Mouse (Mus musculus) G1E-ER4 (cell line): ENCODE data around the gene Gm16181. TPM values are rescaled to one million over a fixed set of nuclear protein-coding genes. Genes with fewer than 3 reads are reported as not detected.

Experiments
- GATA1 ChIP-seq: IDR thresholded peaks from one replicate; pipeline ENCODE4 v1.8.0; 2012; ENCODE audit warnings: low read length, inconsistent platforms
- polyA plus RNA-seq: library from polyadenylated mRNA; stranded (reverse); fragments of >175 nt; gene quantifications from 2 replicates; pipeline ENCODE4 v1.2.3, GENCODE M21; 2012

Gm16181 gene
- polyA plus RNA-seq, 1 experiment: not detected

DNA sequence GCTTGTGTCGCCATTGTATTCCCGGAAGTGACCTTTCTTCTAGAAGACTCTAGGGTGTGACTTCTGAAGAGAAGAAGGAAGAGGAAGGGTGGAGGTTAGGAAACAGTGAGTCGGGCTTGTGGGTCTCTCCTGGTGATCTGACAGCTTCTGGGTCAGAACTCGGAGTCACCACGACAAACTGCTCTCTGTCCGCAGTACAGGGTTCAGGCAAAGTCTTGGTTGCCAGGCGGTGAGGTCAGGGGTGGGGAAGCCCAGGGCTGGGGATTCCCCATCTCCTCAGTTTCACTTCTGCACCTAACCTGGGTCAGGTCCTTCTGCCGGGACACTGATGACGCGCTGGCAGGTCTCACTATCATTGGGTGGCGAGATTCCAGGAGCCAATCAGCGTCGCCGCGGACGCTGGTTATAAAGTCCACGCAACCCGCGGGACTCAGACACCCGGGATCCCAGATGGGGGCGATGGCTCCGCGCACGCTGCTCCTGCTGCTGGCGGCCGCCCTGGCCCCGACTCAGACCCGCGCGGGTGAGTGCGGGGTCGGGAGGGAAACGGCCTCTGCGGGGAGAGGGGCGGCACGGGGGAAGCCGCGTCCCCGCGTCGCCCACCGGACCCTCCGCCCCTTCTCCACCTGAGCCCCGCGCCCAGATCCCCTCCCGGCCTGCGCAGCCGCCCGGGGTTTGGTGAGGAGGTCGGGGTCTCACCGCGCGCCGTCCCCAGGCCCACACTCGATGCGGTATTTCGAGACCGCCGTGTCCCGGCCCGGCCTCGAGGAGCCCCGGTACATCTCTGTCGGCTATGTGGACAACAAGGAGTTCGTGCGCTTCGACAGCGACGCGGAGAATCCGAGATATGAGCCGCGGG lies 42.3 kb downstream of the Gm16181 start, which contains the start of gene H2-D1:
H2-D1 (plus strand) TSS at position 67 of the 859 bp plus-strand sequence.
- TF ChIP-seq GATA1: no peak

DNA sequence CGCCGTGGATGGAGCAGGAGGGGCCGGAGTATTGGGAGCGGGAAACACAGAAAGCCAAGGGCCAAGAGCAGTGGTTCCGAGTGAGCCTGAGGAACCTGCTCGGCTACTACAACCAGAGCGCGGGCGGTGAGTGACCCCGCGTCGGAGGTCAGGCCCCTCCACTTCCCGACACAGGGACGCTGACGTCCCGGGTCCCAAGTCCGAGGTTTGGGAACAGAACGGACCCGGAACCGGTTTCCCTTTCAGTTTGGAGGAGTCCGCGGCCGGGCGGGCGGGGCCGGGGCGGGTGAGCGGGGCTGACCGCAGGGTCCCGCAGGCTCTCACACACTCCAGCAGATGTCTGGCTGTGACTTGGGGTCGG lies 42.9 kb downstream of the Gm16181 start:
- TF ChIP-seq GATA1: no peak

DNA sequence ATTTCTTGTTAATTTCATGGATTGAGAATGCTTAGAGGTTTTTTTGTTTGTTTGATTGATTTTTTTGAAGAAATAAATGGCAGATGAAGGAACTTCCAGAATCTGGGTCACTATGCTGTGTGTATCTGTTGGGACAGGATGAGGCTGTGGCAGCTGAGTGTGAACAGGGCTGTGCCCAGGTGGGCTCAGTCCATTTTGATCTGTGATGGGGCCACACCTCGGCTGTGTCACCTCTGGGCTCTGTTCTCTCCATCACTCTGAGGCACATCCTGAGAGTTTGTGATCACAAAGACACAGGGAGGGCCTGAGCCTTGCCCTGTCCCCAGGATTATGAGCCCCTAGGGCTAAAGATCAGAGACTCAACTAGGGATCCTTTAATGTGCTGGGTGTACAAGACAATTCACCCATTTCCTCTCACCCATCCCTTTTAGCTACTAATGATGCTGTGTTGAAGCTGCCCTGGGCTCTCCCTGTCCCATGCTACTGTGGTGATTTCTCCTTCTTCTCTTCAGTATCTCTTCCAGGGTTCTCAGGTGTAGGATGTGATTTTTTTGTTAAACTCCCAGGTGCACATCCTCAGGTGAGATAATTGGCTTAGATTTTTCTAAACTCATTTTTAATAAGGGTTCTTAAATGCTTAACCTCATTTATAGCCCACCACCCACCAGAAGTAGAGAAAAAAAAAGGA lies 46.9 kb downstream of the Gm16181 start:
- TF ChIP-seq GATA1: no peak

DNA sequence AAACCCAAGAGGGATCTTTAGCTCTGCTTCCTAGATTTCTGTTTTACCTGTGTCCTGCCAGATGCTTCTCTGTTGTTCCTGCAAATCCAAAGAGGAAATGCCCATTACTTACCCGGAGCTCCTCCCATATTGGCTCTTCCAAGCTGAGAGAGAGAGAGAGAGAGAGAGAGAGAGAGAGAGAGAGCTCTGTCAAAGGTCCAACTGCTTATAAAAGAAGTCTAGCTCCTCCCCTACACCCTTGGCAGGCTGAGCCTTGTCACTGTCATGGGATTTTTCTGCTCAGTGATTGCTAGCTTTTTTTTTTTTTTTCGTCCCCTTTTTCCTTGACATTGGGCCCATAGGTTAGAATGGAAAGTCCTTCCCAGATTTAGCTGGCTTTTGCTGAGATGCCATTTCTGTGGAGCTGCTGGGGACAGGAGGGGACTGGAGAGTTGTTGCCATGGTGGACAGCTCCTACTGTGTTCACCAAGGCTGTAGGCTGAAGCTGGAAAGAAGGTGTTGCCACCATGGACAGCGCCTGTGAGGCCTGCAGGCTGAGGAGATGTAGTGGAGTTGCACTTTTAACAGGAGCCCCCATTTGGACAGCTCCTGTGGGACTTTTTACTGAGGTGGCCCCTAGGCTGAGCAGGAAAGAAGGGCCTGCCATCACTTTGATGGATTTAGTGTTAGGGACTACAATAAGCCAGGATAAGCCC lies 49.2 kb downstream of the Gm16181 start:
- no peak for TF ChIP-seq GATA1

DNA sequence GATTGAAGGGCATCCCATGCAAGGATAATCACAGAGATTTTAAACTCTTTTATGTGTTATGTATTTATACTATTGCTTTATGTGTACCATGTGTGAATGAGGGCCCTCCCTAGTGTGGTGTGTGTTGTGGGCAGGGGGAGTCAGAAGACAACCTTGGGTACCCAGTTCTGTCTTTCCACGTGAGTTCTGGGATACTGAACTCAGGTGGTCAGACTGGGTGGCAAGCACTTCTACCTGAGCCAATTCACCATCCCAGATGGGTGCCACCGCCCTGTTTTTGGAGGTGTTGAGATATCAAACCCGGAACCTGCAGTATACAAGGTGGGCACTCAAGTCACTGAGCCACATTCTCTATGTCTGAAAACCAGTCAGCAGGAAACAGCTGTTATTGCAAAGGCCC lies 51.6 kb downstream of the Gm16181 start:
- no peak for TF ChIP-seq GATA1

Other genes starting within 250 kb of the Gm16181 start
- gene Hspa1a, start 248.7 kb upstream of the Gm16181 start, polyA plus RNA-seq: not detected in 2 replicates
- gene Hspa1l, start 248.1 kb upstream of the Gm16181 start, polyA plus RNA-seq: 0.02 TPM in 1 of 2 replicates, not detected in the other
- gene Lsm2, start 239.0 kb upstream of the Gm16181 start, polyA plus RNA-seq: 309 and 320 TPM in 2 replicates
- gene Vars, start 219.8 kb upstream of the Gm16181 start, polyA plus RNA-seq: 965 and 1,080 TPM in 2 replicates
- gene Vwa7, start 204.3 kb upstream of the Gm16181 start, polyA plus RNA-seq: 1.0 and 1.4 TPM in 2 replicates
- gene Sapcd1, start 192.8 kb upstream of the Gm16181 start, polyA plus RNA-seq: 40.3 and 64.9 TPM in 2 replicates
- gene Msh5, start 174.1 kb upstream of the Gm16181 start, polyA plus RNA-seq: 7.0 and 7.1 TPM in 2 replicates
- gene Clic1, start 170.9 kb upstream of the Gm16181 start, polyA plus RNA-seq: 168 and 216 TPM in 2 replicates
- 156 and 185 TPM in 2 replicates for gene Ddah2, start 161.8 kb upstream of the Gm16181 start, polyA plus RNA-seq
- not detected in 2 replicates for gene Ly6g6c, start 155.4 kb upstream of the Gm16181 start, polyA plus RNA-seq
- gene Mpig6b, start 154.7 kb upstream of the Gm16181 start, polyA plus RNA-seq: not detected in 2 replicates
- gene Ly6g6e, start 143.9 kb upstream of the Gm16181 start, polyA plus RNA-seq: not detected in 2 replicates
- 0.22 TPM in 1 of 2 replicates, not detected in the other for gene Ly6g6d, start 142.8 kb upstream of the Gm16181 start, polyA plus RNA-seq
- 0.05 and 0.06 TPM in 2 replicates for gene Ly6g6f, start 135.2 kb upstream of the Gm16181 start, polyA plus RNA-seq
- 112 and 148 TPM in 2 replicates for gene Abhd16a, start 131.6 kb upstream of the Gm16181 start, polyA plus RNA-seq
- gene Ly6g5c, start 112.6 kb upstream of the Gm16181 start, polyA plus RNA-seq: not detected in 2 replicates
- gene Ly6g5b, start 105.4 kb upstream of the Gm16181 start, polyA plus RNA-seq: 0.08 and 0.15 TPM in 2 replicates
- gene Gpank1, start 99.4 kb upstream of the Gm16181 start, polyA plus RNA-seq: 62.0 and 85.8 TPM in 2 replicates
- 66.1 and 68.9 TPM in 2 replicates for gene Csnk2b, start 98.8 kb upstream of the Gm16181 start, polyA plus RNA-seq
- gene D17H6S53E, start 94.5 kb upstream of the Gm16181 start, polyA plus RNA-seq: 11.4 and 13.3 TPM in 2 replicates
- gene Apom, start 88.8 kb upstream of the Gm16181 start, polyA plus RNA-seq: 0.23 and 0.27 TPM in 2 replicates
- gene Bag6, start 85.7 kb upstream of the Gm16181 start, polyA plus RNA-seq: 685 and 826 TPM in 2 replicates
- gene Prrc2a, start 55.9 kb upstream of the Gm16181 start, polyA plus RNA-seq: 1,478 and 1,496 TPM in 2 replicates
- not detected in 2 replicates for gene Aif1, start 44.8 kb upstream of the Gm16181 start, polyA plus RNA-seq
- gene Lst1, start 32.4 kb upstream of the Gm16181 start, polyA plus RNA-seq: 0.39 and 0.49 TPM in 2 replicates
- gene Ltb, start 26.4 kb upstream of the Gm16181 start, polyA plus RNA-seq: 0.09 and 0.12 TPM in 2 replicates
- gene Tnf, start 18.8 kb upstream of the Gm16181 start, polyA plus RNA-seq: not detected in 2 replicates
- gene Lta, start 15.5 kb upstream of the Gm16181 start, polyA plus RNA-seq: not detected in 2 replicates
- 2.2 and 2.7 TPM in 2 replicates for gene Atp6v1g2, start 12.8 kb downstream of the Gm16181 start, polyA plus RNA-seq
- gene Nfkbil1, start 15.0 kb downstream of the Gm16181 start, polyA plus RNA-seq: 39.6 and 44.3 TPM in 2 replicates
- gene Ddx39b, start 20.9 kb downstream of the Gm16181 start, polyA plus RNA-seq: 326 and 338 TPM in 2 replicates
- 56.7 and 69.0 TPM in 2 replicates for gene H2-D1, start 41.9 kb downstream of the Gm16181 start, polyA plus RNA-seq
- not detected in 2 replicates for gene H2-Q1, start 99.6 kb downstream of the Gm16181 start, polyA plus RNA-seq
- not detected in 2 replicates for gene H2-Q2, start 121.4 kb downstream of the Gm16181 start, polyA plus RNA-seq
- gene H2-Q4, start 158.8 kb downstream of the Gm16181 start, polyA plus RNA-seq: not detected in 2 replicates
- gene H2-Q6, start 204.0 kb downstream of the Gm16181 start, polyA plus RNA-seq: not detected in 2 replicates
- gene H2-Q7, start 218.3 kb downstream of the Gm16181 start, polyA plus RNA-seq: not detected in 2 replicates
- not detected in 2 replicates for gene H2-Q10, start 249.3 kb downstream of the Gm16181 start, polyA plus RNA-seq